8 mouse cellular contexts compared by ENCODE assay signal in genomic region chr2:159053936-159054335, GRCm38 (mm10).
DNase-seq lines count a peak whose midpoint lies in the region; ATAC-seq and TF ChIP-seq lines count a peak whose summit lies in the region.

No protein-coding gene starts in this region.

- no peaks in the 10 kb centered on the region for H3K4me1 ChIP-seq in forebrain, postnatal 0 days (ENCODE audit: insufficient read depth)
- no peaks in the 10 kb centered on the region for H3K4me1 ChIP-seq in hindbrain, postnatal 0 days (ENCODE audit: insufficient read depth, low read length)

- H3K9me3 ChIP-seq in forebrain, postnatal 0 days (ENCODE audit: low read length), result no peaks in the 10 kb centered on the region
- H3K9me3 ChIP-seq in hindbrain, postnatal 0 days (ENCODE audit: low read length), result no peaks in the 10 kb centered on the region

- H3K27ac ChIP-seq in forebrain, postnatal 0 days (ENCODE audit: low read depth, low read length), result no peak overlapping the region
- no peak overlapping the region for H3K27ac ChIP-seq in hindbrain, postnatal 0 days

- H3K4me2 ChIP-seq in forebrain, postnatal 0 days (ENCODE audit: low read depth), result no peak overlapping the region
- H3K4me2 ChIP-seq in hindbrain, postnatal 0 days (ENCODE audit: low read depth, low read length), result no peak overlapping the region

- DNase-seq in NIH3T3 (ENCODE audit: low read depth), result peak; percentile 56
- DNase-seq in cerebellum, adult 11-12 months, result peak; percentile 10
- DNase-seq in forebrain, postnatal 0 days, result peak; percentile 67
- DNase-seq in hindbrain, postnatal 0 days (ENCODE audit: low spot score), result peak; percentile 67
- DNase-seq in left cerebral cortex, adult 11 months (ENCODE audit: low spot score), result peak; percentile 31
- DNase-seq in lung, postnatal 14 days, result peak; percentile 80
- DNase-seq in right cerebral cortex, postnatal 14 days, result peak; percentile 64

- 66% methylated on average over 4 of the region's 4 CpGs for WGBS in forebrain, postnatal 0 days
- 68% methylated on average over 4 of the region's 4 CpGs for WGBS in hindbrain, postnatal 0 days

- H3K36me3 ChIP-seq in forebrain, postnatal 0 days (ENCODE audit: insufficient read depth), result no peaks in the 10 kb centered on the region
- no peaks in the 10 kb centered on the region for H3K36me3 ChIP-seq in hindbrain, postnatal 0 days (ENCODE audit: insufficient read depth, low read length)

- peak; percentile 71 for ATAC-seq in forebrain, postnatal 0 days
- 0 out of 2 replicates have a peak, but pooled peaks have one; percentile 58 for ATAC-seq in hindbrain, postnatal 0 days
- ATAC-seq in erythroblast, adult 5-6 weeks (replicated peaks; ENCODE audit: low FRiP score, poor library complexity, severe bottlenecking), result no peak

- no peaks in the 10 kb centered on the region for H3K27me3 ChIP-seq in forebrain, postnatal 0 days (ENCODE audit: insufficient read depth, low read length)
- H3K27me3 ChIP-seq in hindbrain, postnatal 0 days (ENCODE audit: insufficient read depth, low read length), result peaks cover 18% of the 10 kb centered on the region; the same call in 1 of the 2 replicates

- peak; percentile 93 for TF ChIP-seq CTCF in forebrain, postnatal 0 days (IDR thresholded peaks at IDR 0.05; ENCODE audit: low read depth)
- TF ChIP-seq CTCF in hindbrain, postnatal 0 days (IDR thresholded peaks at IDR 0.05; ENCODE audit: low read depth), result peak; percentile 90

- no peak overlapping the region for H3K9ac ChIP-seq in forebrain, postnatal 0 days
- no peak overlapping the region for H3K9ac ChIP-seq in hindbrain, postnatal 0 days (replicated peaks; ENCODE audit: low read length)

- H3K4me3 ChIP-seq in forebrain, postnatal 0 days (ENCODE audit: low read depth, low read length), result no peak overlapping the region
- H3K4me3 ChIP-seq in hindbrain, postnatal 0 days (ENCODE audit: low read length), result no peak overlapping the region

Comparison
In these comparisons a context has a peak if more than half of its experiments do, and no peak if none do; other contexts are left out.
1. DNase-seq: peak in every context shown above with its lines; median percentile 80 in lung, postnatal 14 days; 67 in forebrain, postnatal 0 days; 67 in hindbrain, postnatal 0 days; 64 in right cerebral cortex, postnatal 14 days; 56 in NIH3T3; 31 in left cerebral cortex, adult 11 months; 10 in cerebellum, adult 11-12 months.